Mouse (Mus musculus) small intestine, adult 2 months (tissue): ENCODE data around the gene Gpx3.

Experiments
- CTCF ChIP-seq: fragments of 200-500 bp; IDR thresholded peaks from 2 replicates; pipeline ENCODE4 v1.5.1; 2012; ENCODE audit warnings: low read depth, mild to moderate bottlenecking, control low read depth, inconsistent platforms, low read length, moderate library complexity, mixed read lengths; ENCODE audit not compliant: insufficient replicate concordance, insufficient read length; ENCODE audit errors: extremely low read depth
- POLR2A ChIP-seq: fragments of 200-500 bp; IDR thresholded peaks from 2 replicates; pipeline ENCODE4 v1.6.1; 2012; ENCODE audit warnings: low read depth, mild to moderate bottlenecking, control low read depth, inconsistent platforms, low read length, moderate library complexity

DNA sequence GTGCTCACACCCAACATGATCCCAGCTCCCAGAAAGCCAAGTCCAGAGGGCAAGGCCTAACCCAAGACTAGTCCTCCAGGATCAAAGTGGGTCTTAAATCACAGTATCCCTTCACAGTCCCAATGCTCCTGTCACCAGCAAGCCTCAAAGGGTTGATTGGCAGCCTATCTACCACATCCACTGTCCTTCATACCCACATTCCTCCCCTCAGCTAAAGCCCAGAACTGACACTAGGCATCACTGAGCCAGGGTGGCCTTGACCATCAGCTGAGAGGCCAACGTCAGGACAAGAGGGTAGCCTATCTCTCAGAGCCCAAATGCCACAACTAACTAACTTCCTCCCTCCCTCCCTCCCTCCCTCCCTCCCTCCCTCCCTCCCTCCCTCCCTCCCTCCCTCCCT lies 47.5 kb downstream of the Gpx3 start:
- TF ChIP-seq CTCF = no peak
- TF ChIP-seq POLR2A = no peak
